Mouse (Mus musculus) gastrocnemius, postnatal 25 days (tissue): ENCODE results near the gene Nt5dc1. TPM values are rescaled to one million over a fixed set of nuclear protein-coding genes. Genes with fewer than 3 reads are reported as not detected.

ENCODE experiments used
- total RNA-seq, 2 experiments: library from RNA; stranded (reverse); gene quantifications; 1 replicate in 1 of 2; 2 replicates in 1 of 2; pipeline ENCODE4 v1.2.3; 2021

The Nt5dc1 gene
- total RNA-seq, 2 experiments from 2014 or later, result 3.4 to 5.2 TPM

Other genes starting within 250 kb of the Nt5dc1 start
- 1 to 10 TPM; 5.2 to 5.4 TPM for gene Dse, start 210.8 kb downstream of the Nt5dc1 start, total RNA-seq
- 10 to 100 TPM; 45.0 to 47.0 TPM for gene Tspyl1, start 136.4 kb downstream of the Nt5dc1 start, total RNA-seq
- gene Tspyl4, start 121.1 kb downstream of the Nt5dc1 start, total RNA-seq, result 1 to 10 TPM; 1.1 to 1.2 TPM
- gene Col10a1, start 28.6 kb downstream of the Nt5dc1 start, total RNA-seq, result not detected
- 1 to 10 TPM in 1 of 2 experiments, under 1 TPM in 1; 0.92 to 1.1 TPM for gene Frk, start 64.8 kb upstream of the Nt5dc1 start, total RNA-seq